Mouse (Mus musculus) CH12.LX (cell line): ENCODE results near the gene Cdh16. TPM values are rescaled to one million over a fixed set of nuclear protein-coding genes. Genes with fewer than 3 reads are reported as not detected.

ENCODE experiments used
- DNase-seq: peaks from one replicate; pipeline ENCODE4 v3.0.0-alpha.2; 2013; ENCODE audit errors: extremely low read depth
- H3K27ac ChIP-seq: 2 replicates; pipeline ENCODE4 v1.5.1; 2012; ENCODE audit warnings: low read depth, mild to moderate bottlenecking, control low read depth, moderate library complexity; ENCODE audit not compliant: insufficient read depth
- H3K27me3 ChIP-seq: replicated peaks from 2 replicates; pipeline ENCODE3; 2012; ENCODE audit warnings: inconsistent platforms
- H3K36me3 ChIP-seq, 2 experiments: replicated peaks in 1 of 2; 2 replicates each; pipeline versions ENCODE3 to v1.6.1; 2012; ENCODE audit warnings: inconsistent platforms in 1 of 2, low read length in 1 of 2, mild to moderate bottlenecking in 1 of 2, mixed read lengths in 1 of 2, moderate library complexity in 1 of 2; ENCODE audit not compliant: control insufficient read depth in 1 of 2, insufficient read depth in 1 of 2
- H3K4me1 ChIP-seq, 2 experiments: 2 replicates each; pipeline ENCODE4 v1.6.1; 2012; ENCODE audit warnings: inconsistent platforms in 1 of 2, moderate library complexity in 1 of 2; ENCODE audit not compliant: insufficient read depth in 2 of 2, control insufficient read depth in 1 of 2
- H3K4me2 ChIP-seq: 2 replicates; pipeline ENCODE4 v1.6.1; 2012; ENCODE audit warnings: low read depth, mild to moderate bottlenecking, control low read depth; ENCODE audit not compliant: poor library complexity, insufficient read depth, severe bottlenecking
- H3K4me3 ChIP-seq, 3 experiments: fragments of 150-350 bp in 1 of 3; sonication (generic) in 1 of 3; replicated peaks in 1 of 3; 2 replicates each; pipeline versions ENCODE3 to v1.5.1; 2011 to 2012; ENCODE audit warnings: low read depth in 2 of 3, low read length in 2 of 3, mild to moderate bottlenecking in 2 of 3, moderate library complexity in 2 of 3, control low read depth in 1 of 3, improper control_type of control experiment in 1 of 3, inconsistent platforms in 1 of 3, mixed read lengths in 1 of 3; ENCODE audit not compliant: poor library complexity in 1 of 3
- H3K79me2 ChIP-seq: replicated peaks from 2 replicates; pipeline ENCODE4 v1.6.1; 2012; ENCODE audit warnings: mild to moderate bottlenecking, moderate library complexity; ENCODE audit not compliant: control insufficient read depth, poor library complexity, insufficient read depth, severe bottlenecking; ENCODE audit errors: extremely low read depth
- H3K9ac ChIP-seq: 2 replicates; pipeline ENCODE4 v1.6.1; 2012; ENCODE audit warnings: low read depth, mild to moderate bottlenecking, control low read depth, moderate library complexity; ENCODE audit not compliant: insufficient read depth
- H3K9me3 ChIP-seq: replicated peaks from 2 replicates; pipeline ENCODE3; 2012; ENCODE audit warnings: low read length, inconsistent platforms, mixed read lengths
- BHLHE40 ChIP-seq: IDR thresholded peaks from 2 replicates; pipeline ENCODE4 v1.6.1; 2011; ENCODE audit warnings: mild to moderate bottlenecking, low read depth, low read length, improper control_type of control experiment
- CHD2 ChIP-seq: IDR thresholded peaks from 2 replicates; pipeline ENCODE4 v1.6.1; 2011; ENCODE audit warnings: low read length, improper control_type of control experiment
- CTCF ChIP-seq, 2 experiments: IDR thresholded peaks in 1 of 2; conservative IDR thresholded peaks in 1 of 2; 2 replicates each; pipeline ENCODE4 v1.5.1; 2011 to 2012; ENCODE audit warnings: low read depth in 2 of 2, low read length in 2 of 2, improper control_type of control experiment in 1 of 2, inconsistent platforms in 1 of 2, mild to moderate bottlenecking in 1 of 2, moderate library complexity in 1 of 2
- E2F4 ChIP-seq: IDR thresholded peaks from 2 replicates; pipeline ENCODE4 v1.6.1; 2011; ENCODE audit warnings: low read depth, low read length, improper control_type of control experiment; ENCODE audit not compliant: insufficient replicate concordance
- ELF1 ChIP-seq: IDR thresholded peaks from 2 replicates; pipeline ENCODE4 v1.6.1; 2014; ENCODE audit warnings: low read depth, mild to moderate bottlenecking, inconsistent platforms, low read length, improper control_type of control experiment
- EP300 ChIP-seq: IDR thresholded peaks from 2 replicates; pipeline ENCODE4 v1.6.1; 2011; ENCODE audit warnings: low read length, improper control_type of control experiment
- ETS1 ChIP-seq: conservative IDR thresholded peaks from 2 replicates; pipeline ENCODE4 v1.6.1; 2012; ENCODE audit warnings: low read depth, mild to moderate bottlenecking, inconsistent platforms, low read length, improper control_type of control experiment, moderate library complexity
- GABPA ChIP-seq: IDR thresholded peaks from 2 replicates; pipeline ENCODE4 v1.6.1; 2012; ENCODE audit warnings: low read depth, low read length, improper control_type of control experiment, inconsistent platforms; ENCODE audit not compliant: insufficient replicate concordance
- HCFC1 ChIP-seq: IDR thresholded peaks from 2 replicates; pipeline ENCODE4 v1.6.1; 2012; ENCODE audit warnings: low read depth, mild to moderate bottlenecking, inconsistent platforms, low read length, improper control_type of control experiment
- IRF4 ChIP-seq: IDR thresholded peaks from 2 replicates; pipeline ENCODE4 v1.6.1; 2014; ENCODE audit warnings: low read depth, mild to moderate bottlenecking, inconsistent platforms, low read length, improper control_type of control experiment
- JUN ChIP-seq: IDR thresholded peaks from 2 replicates; pipeline ENCODE4 v1.6.1; 2011; ENCODE audit warnings: low read depth, mild to moderate bottlenecking, low read length, improper control_type of control experiment, moderate library complexity; ENCODE audit not compliant: insufficient read depth
- KAT2A ChIP-seq: IDR thresholded peaks from 2 replicates; pipeline ENCODE4 v1.6.1; 2012; ENCODE audit warnings: low read length, improper control_type of control experiment, inconsistent platforms; ENCODE audit not compliant: insufficient replicate concordance
- MAX ChIP-seq: IDR thresholded peaks from 2 replicates; pipeline ENCODE4 v1.6.1; 2011; ENCODE audit warnings: low read length, improper control_type of control experiment
- MAZ ChIP-seq: IDR thresholded peaks from 2 replicates; pipeline ENCODE4 v1.6.1; 2012; ENCODE audit warnings: low read depth, mild to moderate bottlenecking, inconsistent platforms, low read length, improper control_type of control experiment, moderate library complexity
- MEF2A ChIP-seq: IDR thresholded peaks from 2 replicates; pipeline ENCODE4 v1.6.1; 2014; ENCODE audit warnings: low read depth, mild to moderate bottlenecking, inconsistent platforms, low read length, improper control_type of control experiment, borderline replicate concordance
- MXI1 ChIP-seq: IDR thresholded peaks from 2 replicates; pipeline ENCODE4 v1.6.1; 2011; ENCODE audit warnings: mild to moderate bottlenecking, low read depth, low read length, improper control_type of control experiment
- SIN3A ChIP-seq: IDR thresholded peaks from 2 replicates; pipeline ENCODE4 v1.6.1; 2012; ENCODE audit warnings: low read length, improper control_type of control experiment, inconsistent platforms
- TBP ChIP-seq: conservative IDR thresholded peaks from 2 replicates; pipeline ENCODE4 v1.6.1; 2011; ENCODE audit warnings: low read depth, low read length, improper control_type of control experiment
- TCF12 ChIP-seq: IDR thresholded peaks from 2 replicates; pipeline ENCODE4 v1.6.1; 2014; ENCODE audit warnings: low read depth, mild to moderate bottlenecking, inconsistent platforms, low read length, improper control_type of control experiment
- UBTF ChIP-seq: IDR thresholded peaks from 2 replicates; pipeline ENCODE4 v1.6.1; 2012; ENCODE audit warnings: low read depth, mild to moderate bottlenecking, inconsistent platforms, low read length, improper control_type of control experiment, moderate library complexity
- USF1 ChIP-seq: IDR thresholded peaks from 2 replicates; pipeline ENCODE4 v1.6.1; 2014; ENCODE audit warnings: low read depth, mild to moderate bottlenecking, inconsistent platforms, low read length, improper control_type of control experiment
- ZC3H11A ChIP-seq: IDR thresholded peaks from 2 replicates; pipeline ENCODE4 v1.6.1; 2012; ENCODE audit warnings: low read depth, mild to moderate bottlenecking, inconsistent platforms, low read length, improper control_type of control experiment
- ZMIZ1 ChIP-seq: IDR thresholded peaks from 2 replicates; pipeline ENCODE4 v1.6.1; 2012; ENCODE audit warnings: low read depth, mild to moderate bottlenecking, inconsistent platforms, low read length, improper control_type of control experiment
- dilution Hi-C: fragments of 300-500 bp; cut with MboI; formaldehyde crosslinking; loops from 2 replicates; pipeline ENCODE4 v1.14.3; 2020; ENCODE audit warnings: low sequenced_read_pairs; ENCODE audit not compliant: extremely low pct_unique_long_range_greater_than_20kb, extremely low pct_ligation_motif_present
- in situ Hi-C: fragments of 300-500 bp; cut with MboI; formaldehyde crosslinking; loops from 3 replicates; pipeline ENCODE4 v1.14.3; 2019; ENCODE audit warnings: low sequenced_read_pairs, low pct_ligation_motif_present, low pct_unique_long_range_greater_than_20kb, mixed read lengths
- polyA plus RNA-seq: library from polyadenylated mRNA; unstranded; fragments of >175 nt; gene quantifications from 2 replicates; pipeline ENCODE4 v1.2.1, GENCODE M21; 2012; ENCODE audit warnings: low read depth; ENCODE audit not compliant: insufficient read length
- total RNA-seq, 2 experiments: library from RNA; depleted of rRNA; stranded (reverse); fragments of 300-350 nt in 1 of 2; fragments of >200 nt in 1 of 2; gene quantifications; 2 replicates each; pipeline ENCODE4 v1.2.3; 2012 to 2014

Cdh16 gene
- total and polyA plus RNA-seq, 3 experiments, result not detected

- no peak overlapping the region for H3K27ac ChIP-seq
- no peaks in the 10 kb centered on the region for H3K27me3 ChIP-seq
- H3K9me3 ChIP-seq, result no peaks in the 10 kb centered on the region
- peaks cover 17 to 59% of the 10 kb centered on the region in 2 experiments for H3K36me3 ChIP-seq
- no peaks in the 10 kb centered on the region for H3K79me2 ChIP-seq
- no peak for DNase-seq
- TF ChIP-seq ZMIZ1 (no peak), UBTF (no peak)
- H3K4me3 ChIP-seq, result no peak overlapping the region
- H3K4me1 ChIP-seq, result peaks cover 13 to 34% of the 10 kb centered on the region in 2 experiments
- no peak overlapping the region for H3K9ac ChIP-seq
- H3K4me2 ChIP-seq, result no peak overlapping the region
- in situ Hi-C loops, result no loop called here
- dilution Hi-C loops, result no loop called here
Observed at GRCm38 (mm10) chr8:104633156-104633744, 9.1 kb upstream of the Cdh16 start.

GRCm38 (mm10) chr8:104632486-104632885, 8.3 kb upstream of the Cdh16 start:
- no peaks in the 10 kb centered on the region for H3K79me2 ChIP-seq
- H3K36me3 ChIP-seq, result peaks cover 17 to 59% of the 10 kb centered on the region in 2 experiments
- peak overlapping the region; percentile 75; the same call in 1 of the 2 replicates for H3K9ac ChIP-seq
- no peaks in the 10 kb centered on the region for H3K27me3 ChIP-seq
- 0 out of 2 replicates have a peak, but pooled peaks have one; percentile 24 for TF ChIP-seq ETS1
- 0 out of 2 replicates have a peak, but pooled peaks have one; percentile 3 for TF ChIP-seq ELF1
- TF ChIP-seq BHLHE40, result no peak
- TF ChIP-seq E2F4, result no peak
- TF ChIP-seq GABPA, result no peak
- H3K27ac ChIP-seq, result peak overlapping the region; percentile 61
- peaks cover 13 to 32% of the 10 kb centered on the region in 2 experiments for H3K4me1 ChIP-seq
- peak overlapping the region; percentile 78 for H3K4me2 ChIP-seq
- DNase-seq, result peak; percentile 45
- H3K9me3 ChIP-seq, result no peaks in the 10 kb centered on the region
- in situ Hi-C loops, result no loop called here
- peak overlapping the region; percentile 39 to 61 (median 52) for H3K4me3 ChIP-seq
- dilution Hi-C loops, result no loop called here

GRCm38 (mm10) chr8:104631975-104632374, 7.8 kb upstream of the Cdh16 start:
- Histone ChIP-seq H3K27ac (peak overlapping the region; percentile 61; the same call in 1 of the 2 replicates), H3K79me2 (no peaks in the 10 kb centered on the region), H3K4me2 (peak overlapping the region; percentile 78), H3K36me3 (peaks cover 17 to 58% of the 10 kb centered on the region in 2 experiments), H3K9ac (peak overlapping the region; percentile 75), H3K4me3 (peak overlapping the region; percentile 46 to 61 (median 52)), H3K4me1 (peaks cover 13 to 32% of the 10 kb centered on the region in 2 experiments), H3K9me3 (no peaks in the 10 kb centered on the region), H3K27me3 (no peaks in the 10 kb centered on the region)
- TF ChIP-seq HCFC1 (no peak), BHLHE40 (no peak), CTCF (conservative IDR thresholded peaks at IDR 0.05 in 1 of 2, IDR thresholded peaks at IDR 0.05 in 1 of 2; ENCODE audit: low read depth in 2 of 2, low read length in 2 of 2) (no peak), SIN3A (no peak), ZC3H11A (no peak), JUN (no peak), MEF2A (peak; percentile 74; the same call in 1 of the 2 replicates), ETS1 (0 out of 2 replicates have a peak, but pooled peaks have one; percentile 17), TCF12 (no peak), E2F4 (no peak), TBP (no peak), ELF1 (peak; percentile 28; the same call in 1 of the 2 replicates), KAT2A (no peak), MAZ (0 out of 2 replicates have a peak, but pooled peaks have one; percentile 55), MXI1 (no peak), EP300 (no peak), ZMIZ1 (no peak), MAX (peak; percentile 1; the same call in 1 of the 2 replicates), CHD2 (peak; percentile 68; the same call in 1 of the 2 replicates), IRF4 (peak; percentile 16; the same call in 1 of the 2 replicates), USF1 (no peak)
- in situ Hi-C loops (no loop called here), dilution Hi-C loops (no loop called here)
- peak; percentile 60 for DNase-seq
